ENCODE assay signal across 10 mouse cellular contexts in genomic region chr6:97419771-97420446, GRCm38 (mm10).
DNase-seq lines count a peak whose midpoint lies in the region; ATAC-seq and TF ChIP-seq lines count a peak whose summit lies in the region.
"Had no signal": no experiment of that assay in that cellular context is flagged by ENCODE, and none has a peak within 500 bp of the region (broad histone marks: within the 10 kb centered on the region; RNA-seq: fewer than 3 reads in every experiment).

No protein-coding gene starts in this region.

- no peak overlapping the region for H3K9ac ChIP-seq in forebrain, embryonic 15.5 days (replicated peaks)
- H3K9ac ChIP-seq in kidney, postnatal 0 days (ENCODE audit: low read depth, low read length): no peak overlapping the region
- no peak overlapping the region for H3K9ac ChIP-seq in liver, postnatal 0 days (replicated peaks)

- peak; percentile 70 for DNase-seq in forebrain, embryonic 10.5 days (ENCODE audit: extremely low spot score, low spot score)
- DNase-seq in MN1 (ENCODE audit: low spot score): peak; percentile 74
- DNase-seq in cerebellum, postnatal 10 days: peak; percentile 83 to 88
- peak; percentile 88 for DNase-seq in gastrocnemius, adult 18-20 months (ENCODE audit: low spot score)
- DNase-seq in kidney, postnatal 0 days (ENCODE audit: low spot score): peak; percentile 85
- DNase-seq in liver, postnatal 0 days: peak; percentile 75
- DNase-seq in right cerebral cortex, postnatal 4 days: peak; percentile 71

- ATAC-seq in forebrain, embryonic 15.5 days (replicated peaks): no peak
- peak; percentile 11; the same call in 1 of the 2 replicates for ATAC-seq in kidney, postnatal 0 days (replicated peaks; ENCODE audit: low FRiP score, low read depth)
- ATAC-seq in liver, postnatal 0 days: peak; percentile 36; the same call in 1 of the 2 replicates

- no peaks in the 10 kb centered on the region for H3K9me3 ChIP-seq in forebrain, embryonic 10.5 days
- H3K9me3 ChIP-seq in forebrain, embryonic 15.5 days: no peaks in the 10 kb centered on the region
- H3K9me3 ChIP-seq in kidney, postnatal 0 days (replicated peaks; ENCODE audit: low read length): no peaks in the 10 kb centered on the region
- H3K9me3 ChIP-seq in liver, postnatal 0 days (ENCODE audit: low read length): no peaks in the 10 kb centered on the region

- TF ChIP-seq CTCF in kidney, postnatal 0 days (IDR thresholded peaks at IDR 0.05; ENCODE audit: low read depth): peak; percentile 94
- peak; percentile 88 for TF ChIP-seq CTCF in liver, postnatal 0 days (IDR thresholded peaks at IDR 0.05; ENCODE audit: low read depth)

- no peak for TF ChIP-seq EP300 in liver, postnatal 0 days (IDR thresholded peaks at IDR 0.05; ENCODE audit: low read depth)

- H3K27me3 ChIP-seq in forebrain, embryonic 10.5 days (ENCODE audit: poor library complexity, severe bottlenecking): no peaks in the 10 kb centered on the region
- no peaks in the 10 kb centered on the region for H3K27me3 ChIP-seq in forebrain, embryonic 15.5 days
- H3K27me3 ChIP-seq in kidney, postnatal 0 days (ENCODE audit: insufficient read depth, low read length): no peaks in the 10 kb centered on the region
- no peaks in the 10 kb centered on the region for H3K27me3 ChIP-seq in liver, postnatal 0 days (ENCODE audit: insufficient read depth, low read length)

- H3K4me2 ChIP-seq in forebrain, embryonic 15.5 days (replicated peaks): no peak overlapping the region
- H3K4me2 ChIP-seq in kidney, postnatal 0 days (ENCODE audit: low read length): no peak overlapping the region
- no peak overlapping the region for H3K4me2 ChIP-seq in liver, postnatal 0 days (ENCODE audit: low read depth, low read length)

- H3K4me1 ChIP-seq in forebrain, embryonic 10.5 days: peaks cover 15% of the 10 kb centered on the region
- peaks cover 8% of the 10 kb centered on the region for H3K4me1 ChIP-seq in forebrain, embryonic 15.5 days
- H3K4me1 ChIP-seq in kidney, postnatal 0 days (replicated peaks; ENCODE audit: insufficient read depth, low read length): no peaks in the 10 kb centered on the region
- H3K4me1 ChIP-seq in liver, postnatal 0 days (ENCODE audit: insufficient read depth): no peaks in the 10 kb centered on the region

- H3K27ac ChIP-seq in forebrain, embryonic 10.5 days: no peak overlapping the region
- no peak overlapping the region for H3K27ac ChIP-seq in forebrain, embryonic 15.5 days (replicated peaks)
- no peak overlapping the region for H3K27ac ChIP-seq in kidney, postnatal 0 days
- H3K27ac ChIP-seq in liver, postnatal 0 days (ENCODE audit: low read depth): no peak overlapping the region
- H3K27ac ChIP-seq: macrophage had no signal

- H3K4me3 ChIP-seq in forebrain, embryonic 10.5 days: no peak overlapping the region
- H3K4me3 ChIP-seq in forebrain, embryonic 15.5 days: no peak overlapping the region
- H3K4me3 ChIP-seq in kidney, postnatal 0 days (replicated peaks; ENCODE audit: low read depth, low read length): no peak overlapping the region
- no peak overlapping the region for H3K4me3 ChIP-seq in liver, postnatal 0 days (ENCODE audit: low read depth, low read length)

- no peaks in the 10 kb centered on the region for H3K36me3 ChIP-seq in forebrain, embryonic 10.5 days (replicated peaks)
- H3K36me3 ChIP-seq in forebrain, embryonic 15.5 days: no peaks in the 10 kb centered on the region
- no peaks in the 10 kb centered on the region for H3K36me3 ChIP-seq in kidney, postnatal 0 days (ENCODE audit: insufficient read depth, low read length)
- H3K36me3 ChIP-seq in liver, postnatal 0 days (replicated peaks; ENCODE audit: insufficient read depth, low read length): no peaks in the 10 kb centered on the region
- H3K36me3 ChIP-seq: G1E had no signal

- WGBS in forebrain, embryonic 10.5 days: 71% methylated on average over 7 of the region's 7 CpGs
- 63% methylated on average over 7 of the region's 7 CpGs for WGBS in forebrain, embryonic 15.5 days
- WGBS in kidney, postnatal 0 days: 61% methylated on average over 7 of the region's 7 CpGs
- WGBS in liver, postnatal 0 days (ENCODE audit: insufficient replicate concordance): 53% methylated on average over 7 of the region's 7 CpGs
